Mouse (Mus musculus) olfactory bulb, adult 2 months (tissue): ENCODE data around the gene Naa16.

ENCODE experiments used
- CTCF ChIP-seq: fragments of 200-500 bp; IDR thresholded peaks from 2 replicates; pipeline ENCODE4 v1.5.1; 2012; ENCODE audit warnings: low read depth, mild to moderate bottlenecking, low read length, moderate library complexity; ENCODE audit not compliant: insufficient read depth
- POLR2A ChIP-seq: fragments of 200-500 bp; IDR thresholded peaks from 2 replicates; pipeline ENCODE4 v1.6.1; 2012; ENCODE audit warnings: mild to moderate bottlenecking, low read depth, low read length, moderate library complexity; ENCODE audit not compliant: insufficient read depth

- TF ChIP-seq CTCF (no peak), POLR2A (no peak)
These were observed 82.2 kb downstream of the Naa16 start for GRCm38 (mm10) chr14:79308364-79308763.
